Mouse (Mus musculus): ENCODE measurements around the gene Fam19a5. TPM values are rescaled to one million over a fixed set of nuclear protein-coding genes. Genes with fewer than 3 reads are reported as not detected.

Fam19a5 gene
- polyA plus RNA-seq (2017; shearing (Covaris generic)) = not detected

DNA sequence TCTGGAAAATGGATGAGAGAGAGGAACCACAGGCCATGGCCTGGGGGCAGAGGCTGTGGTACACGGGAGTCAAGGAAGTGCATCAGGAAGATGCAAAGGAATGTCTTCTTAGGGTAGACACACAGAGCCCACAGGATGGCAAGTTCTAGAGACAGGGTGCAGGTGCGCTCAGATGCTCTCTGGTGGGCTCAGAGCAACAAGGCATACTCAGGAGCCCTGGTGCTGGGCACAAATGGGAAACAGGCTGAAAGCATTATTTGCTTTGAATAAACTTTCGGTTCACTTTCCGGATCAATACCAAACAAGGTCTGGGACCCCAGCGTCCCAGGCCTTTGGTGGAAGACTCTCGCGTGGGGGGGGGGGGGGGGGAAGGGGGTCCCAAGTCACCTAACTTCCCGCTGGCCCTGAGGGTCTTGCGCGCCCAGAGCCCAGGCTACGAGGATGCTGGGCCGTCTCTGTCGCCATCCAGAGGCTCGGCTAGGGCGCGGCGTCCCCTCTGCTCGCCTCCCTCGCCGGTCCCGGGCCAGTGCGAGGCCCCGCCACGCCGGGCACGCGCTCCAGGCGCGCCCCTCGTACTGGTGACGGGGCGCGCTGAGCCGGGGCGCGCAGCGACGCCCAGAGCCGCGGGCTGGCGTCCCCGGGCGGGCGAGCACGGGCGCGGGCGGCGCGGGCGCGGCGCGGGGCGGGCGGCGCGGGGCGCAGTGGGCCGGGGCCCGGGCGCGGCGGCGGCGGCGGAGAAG, at the start of gene Fam19a5:
TSS of gene Fam19a5 (plus strand) at position 701 of the 740 bp plus-strand sequence.

Measured in naive thymus-derived CD4-positive, alpha-beta T cell, adult 5 months (primary cell).